Mouse (Mus musculus) heart, embryonic 15.5 days (tissue): Measurements from ENCODE around the gene Oard1. TPM values are rescaled to one million over a fixed set of nuclear protein-coding genes. Genes with fewer than 3 reads are reported as not detected.

ENCODE experiments used
- ATAC-seq: fragments of 200-750 bp; cut with Nextera tagmentation; replicated peaks from 2 replicates; pipeline ENCODE4 v1.8.0; 2017; ENCODE audit warnings: low read depth, moderate TSS enrichment; ENCODE audit not compliant: insufficient number of reproducible peaks, insufficient read depth, low FRiP score
- H3K27ac ChIP-seq: fragments of 300-500 bp; sonication (generic); 2 replicates; pipeline ENCODE4 v1.5.1; 2015; ENCODE audit warnings: mild to moderate bottlenecking, inconsistent platforms
- H3K27me3 ChIP-seq: fragments of 300-500 bp; sonication (generic); 2 replicates; pipeline ENCODE4 v1.6.1; 2015; ENCODE audit warnings: inconsistent platforms
- H3K36me3 ChIP-seq: fragments of 300-500 bp; sonication (generic); 2 replicates; pipeline ENCODE4 v1.6.1; 2015; ENCODE audit warnings: mild to moderate bottlenecking, inconsistent platforms
- H3K4me1 ChIP-seq: fragments of 300-500 bp; sonication (generic); replicated peaks from 2 replicates; pipeline ENCODE4 v1.6.1; 2015; ENCODE audit warnings: inconsistent platforms
- H3K4me2 ChIP-seq: fragments of 300-500 bp; sonication (generic); 2 replicates; pipeline ENCODE4 v1.6.1; 2015; ENCODE audit warnings: inconsistent platforms, mild to moderate bottlenecking, moderate library complexity
- H3K4me3 ChIP-seq: fragments of 300-500 bp; sonication (generic); 2 replicates; pipeline ENCODE4 v1.5.1; 2015; ENCODE audit warnings: mild to moderate bottlenecking, inconsistent platforms
- H3K9ac ChIP-seq: fragments of 300-500 bp; sonication (generic); 2 replicates; pipeline ENCODE4 v1.6.1; 2015; ENCODE audit warnings: mild to moderate bottlenecking, inconsistent platforms
- H3K9me3 ChIP-seq: fragments of 300-500 bp; sonication (generic); replicated peaks from 2 replicates; pipeline ENCODE4 v1.6.1; 2016; ENCODE audit warnings: inconsistent platforms
- WGBS: fragments of 180-500 bp; shearing (Covaris S2); methylation state at CpG from one replicate; pipeline ENCODE4 v1.1.7; 2015; ENCODE audit warnings: mixed read lengths; 5-methylcytosine and 5-hydroxymethylcytosine counted together
- polyA plus RNA-seq: library from polyadenylated mRNA; unstranded; fragments of >200 nt; fragmentation: Nextera tagmentation; extraction: Ambion mirVana; gene quantifications from 2 replicates; pipeline ENCODE4 v1.2.1, GENCODE M21; 2015

The Oard1 gene
- polyA plus RNA-seq, 1 experiment from 2014 or later, result 33.5 TPM

DNA sequence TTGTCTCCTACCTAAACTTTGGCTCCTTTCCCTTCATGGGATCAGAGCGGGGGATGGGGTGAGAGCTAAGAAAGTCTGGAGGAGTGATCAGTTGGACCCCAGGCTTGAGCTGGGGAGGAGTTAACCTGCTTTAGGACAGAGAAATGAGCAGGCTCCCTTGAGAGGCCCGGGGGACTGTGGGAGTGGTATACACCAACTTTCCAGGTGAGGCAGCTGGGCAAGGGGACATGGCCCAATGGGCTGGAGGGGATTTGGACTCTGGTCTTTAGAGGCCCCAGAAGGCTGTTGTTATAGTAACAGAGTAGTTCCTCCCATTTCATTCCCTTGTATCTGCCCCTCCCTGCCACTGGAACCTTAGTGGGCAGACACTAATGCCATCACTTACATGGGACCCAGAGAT, 46.1 kb downstream of the Oard1 start:
- H3K4me1 ChIP-seq, result no peaks in the 10 kb centered on the region
- H3K27ac ChIP-seq, result no peak overlapping the region
- H3K4me2 ChIP-seq, result no peak overlapping the region
- 84% methylated on average over 2 of the region's 2 CpGs for WGBS
- no peak for ATAC-seq
- H3K36me3 ChIP-seq, result no peaks in the 10 kb centered on the region
- H3K9me3 ChIP-seq, result no peaks in the 10 kb centered on the region
- H3K27me3 ChIP-seq, result no peaks in the 10 kb centered on the region
- H3K9ac ChIP-seq, result no peak overlapping the region
- no peak overlapping the region for H3K4me3 ChIP-seq

DNA sequence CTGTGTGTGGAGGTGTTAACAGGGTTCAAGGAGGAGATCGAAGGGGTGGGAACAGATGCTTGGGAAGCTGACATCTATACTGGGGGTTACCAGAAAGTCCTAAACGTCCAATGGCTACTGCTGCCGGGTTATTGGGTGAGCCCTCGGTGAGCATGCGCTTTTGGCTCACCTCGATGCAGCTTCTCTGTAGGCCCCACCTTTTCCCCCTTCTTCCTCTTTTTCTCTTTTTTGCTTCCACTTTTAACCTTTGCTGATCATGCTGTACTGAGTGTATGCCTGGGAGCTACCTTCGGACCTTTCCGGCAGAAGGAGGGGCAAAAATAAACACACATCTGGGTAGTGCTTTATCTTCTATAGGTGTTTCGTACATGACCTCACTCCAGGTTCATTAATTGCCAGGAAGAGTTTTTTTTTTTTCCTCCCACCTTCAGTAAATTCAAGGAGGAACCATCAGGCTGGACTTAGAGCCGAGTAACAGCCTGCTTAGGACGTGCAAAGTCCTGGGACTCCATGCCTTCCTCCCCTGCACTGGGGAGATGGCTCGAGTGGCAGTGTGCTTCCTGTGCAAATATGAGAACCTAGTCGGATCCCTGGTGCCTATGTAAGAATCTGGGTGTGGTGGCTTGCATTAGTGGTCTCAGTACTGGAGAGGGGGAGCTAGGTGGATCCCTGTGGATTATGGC, 48.3 kb downstream of the Oard1 start:
- no peak overlapping the region for H3K27ac ChIP-seq
- no peak overlapping the region for H3K9ac ChIP-seq
- H3K4me1 ChIP-seq, result no peaks in the 10 kb centered on the region
- H3K4me2 ChIP-seq, result no peak overlapping the region
- WGBS, result 65% methylated on average over 13 of the region's 13 CpGs
- ATAC-seq, result no peak
- no peaks in the 10 kb centered on the region for H3K9me3 ChIP-seq
- no peaks in the 10 kb centered on the region for H3K36me3 ChIP-seq
- no peak overlapping the region for H3K4me3 ChIP-seq
- no peaks in the 10 kb centered on the region for H3K27me3 ChIP-seq

DNA sequence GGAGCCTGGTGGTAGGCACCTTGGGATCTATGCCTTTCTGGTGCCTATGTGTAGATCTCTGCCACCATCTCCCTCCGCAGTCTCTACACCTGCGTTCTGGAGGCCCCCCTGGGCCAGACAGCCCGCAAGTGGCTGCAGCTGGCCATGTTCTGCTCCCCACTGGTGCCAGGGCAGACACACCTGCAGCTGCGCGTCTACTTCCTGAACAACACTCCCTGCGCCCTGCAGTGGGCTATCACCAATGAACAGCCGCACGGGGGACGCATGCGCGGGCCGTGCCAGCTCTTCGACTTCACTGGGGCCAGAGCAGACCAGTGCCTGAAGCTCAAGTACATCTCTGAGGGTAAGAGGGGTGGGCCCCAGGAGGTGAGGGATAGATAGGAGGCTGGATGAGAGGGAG, 52.3 kb downstream of the Oard1 start:
- no peak overlapping the region for H3K4me3 ChIP-seq
- no peak overlapping the region for H3K4me2 ChIP-seq
- WGBS, result 89% methylated on average over 13 of the region's 13 CpGs
- no peaks in the 10 kb centered on the region for H3K36me3 ChIP-seq
- H3K9me3 ChIP-seq, result no peaks in the 10 kb centered on the region
- no peak for ATAC-seq
- H3K9ac ChIP-seq, result no peak overlapping the region
- H3K4me1 ChIP-seq, result peaks cover 3% of the 10 kb centered on the region
- H3K27ac ChIP-seq, result no peak overlapping the region
- H3K27me3 ChIP-seq, result peaks cover 10% of the 10 kb centered on the region; the same call in 1 of the 2 replicates

DNA sequence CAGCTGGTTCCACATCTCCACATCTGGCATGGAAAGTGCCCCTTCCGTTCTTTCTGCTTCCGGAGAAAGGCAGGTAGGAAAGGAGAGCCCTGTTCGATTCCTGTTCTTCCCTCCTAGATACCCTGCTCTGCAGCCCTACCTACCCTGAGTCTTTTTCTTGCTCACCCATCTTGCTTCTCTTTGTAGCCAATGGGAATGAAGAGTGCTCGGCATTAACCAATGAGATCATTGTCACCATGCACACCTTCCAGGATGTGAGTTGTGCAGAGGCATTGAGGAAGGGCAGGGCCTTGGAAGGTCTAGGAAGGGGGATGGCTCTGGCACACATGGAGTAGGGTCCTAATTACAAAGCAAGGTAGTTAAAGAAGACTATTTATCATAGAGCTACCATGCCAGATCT, 53.6 kb downstream of the Oard1 start:
- peaks cover 7% of the 10 kb centered on the region for H3K4me1 ChIP-seq
- no peak overlapping the region for H3K4me3 ChIP-seq
- no peaks in the 10 kb centered on the region for H3K36me3 ChIP-seq
- no peak for ATAC-seq
- no peaks in the 10 kb centered on the region for H3K9me3 ChIP-seq
- WGBS, result 91% methylated on average over 4 of the region's 4 CpGs
- H3K4me2 ChIP-seq, result no peak overlapping the region
- peaks cover 17% of the 10 kb centered on the region; the same call in 1 of the 2 replicates for H3K27me3 ChIP-seq
- no peak overlapping the region for H3K27ac ChIP-seq
- no peak overlapping the region for H3K9ac ChIP-seq

Other genes with a start within 250 kb of the Oard1 start
- 0.08 TPM in 1 of 2 replicates, not detected in the other for gene A530064D06Rik, start 242.7 kb upstream of the Oard1 start, polyA plus RNA-seq
- gene Trem1, start 177.2 kb upstream of the Oard1 start, polyA plus RNA-seq, result 0.04 and 0.08 TPM in 2 replicates
- gene Trem3, start 162.2 kb upstream of the Oard1 start, polyA plus RNA-seq, result 0.13 and 0.23 TPM in 2 replicates
- gene Treml4, start 145.7 kb upstream of the Oard1 start, polyA plus RNA-seq, result 0.23 and 0.42 TPM in 2 replicates
- 0.23 and 1.2 TPM in 2 replicates for gene Treml2, start 110.5 kb upstream of the Oard1 start, polyA plus RNA-seq
- 0.16 and 0.48 TPM in 2 replicates for gene B430306N03Rik, start 93.9 kb upstream of the Oard1 start, polyA plus RNA-seq
- gene Trem2, start 63.6 kb upstream of the Oard1 start, polyA plus RNA-seq, result 2.7 and 5.7 TPM in 2 replicates
- 2.5 and 2.6 TPM in 2 replicates for gene Treml1, start 50.1 kb upstream of the Oard1 start, polyA plus RNA-seq
- 8.9 and 10.5 TPM in 2 replicates for gene Nfya, start 108 bp upstream of the Oard1 start, polyA plus RNA-seq
- gene Apobec2, start 22.9 kb downstream of the Oard1 start, polyA plus RNA-seq, result 177 and 212 TPM in 2 replicates
- gene Tspo2, start 41.5 kb downstream of the Oard1 start, polyA plus RNA-seq, result 7.7 and 8.3 TPM in 2 replicates
- 0.33 and 0.84 TPM in 2 replicates for gene Unc5cl, start 44.9 kb downstream of the Oard1 start, polyA plus RNA-seq